Mouse (Mus musculus) WW6 (cell line): Measurements from ENCODE around the gene Golph3l.
"Not testable (repeated sequence)": the region's sequence is repeated elsewhere in the genome, so short reads cannot be mapped to it uniquely, and the experiment has no call there.

ENCODE experiments used
- DNase-seq: peaks from one replicate; pipeline ENCODE4 v3.0.0-alpha.2; 2013; ENCODE audit warnings: low read depth, low spot score

Gene Golph3l

GRCm38 (mm10) chr3:95624628-95625503, 36.1 kb downstream of the Golph3l start, which contains the start of gene Ensa:
TSS of gene Ensa (plus strand) at chr3:95624993.
- peak; percentile 95 for DNase-seq

GRCm38 (mm10) chr3:95627763-95628162, 39.0 kb downstream of the Golph3l start:
- no peak for DNase-seq

- no peak for DNase-seq
These were observed 41.0 kb downstream of the Golph3l start for GRCm38 (mm10) chr3:95629755-95630154.

- no peak for DNase-seq
These were observed 42.1 kb downstream of the Golph3l start for GRCm38 (mm10) chr3:95630856-95631255.

GRCm38 (mm10) chr3:95631304-95631703, 42.6 kb downstream of the Golph3l start:
- DNase-seq = no peak

GRCm38 (mm10) chr3:95632648-95633588, 44.2 kb downstream of the Golph3l start:
- no peak for DNase-seq

GRCm38 (mm10) chr3:95635636-95636035, 46.9 kb downstream of the Golph3l start:
- DNase-seq = no peak

GRCm38 (mm10) chr3:95636072-95636471, 47.3 kb downstream of the Golph3l start:
- DNase-seq = no peak

GRCm38 (mm10) chr3:95639694-95640093, 51.0 kb downstream of the Golph3l start:
- no peak for DNase-seq

GRCm38 (mm10) chr3:95643097-95643496, 54.4 kb downstream of the Golph3l start:
- no peak for DNase-seq

GRCm38 (mm10) chr3:95645313-95646235, 56.8 kb downstream of the Golph3l start:
- DNase-seq = no peak

GRCm38 (mm10) chr3:95648016-95648415, 59.3 kb downstream of the Golph3l start:
- DNase-seq = no peak

- no peak for DNase-seq
These were observed 61.7 kb downstream of the Golph3l start for GRCm38 (mm10) chr3:95650276-95651032.

- DNase-seq = no peak
These were observed 62.3 kb downstream of the Golph3l start for GRCm38 (mm10) chr3:95651033-95651373.

- no peak for DNase-seq
These were observed 62.9 kb downstream of the Golph3l start for GRCm38 (mm10) chr3:95651391-95652203.

GRCm38 (mm10) chr3:95652204-95652811, 63.6 kb downstream of the Golph3l start:
- no peak for DNase-seq

GRCm38 (mm10) chr3:95652871-95653270, 64.1 kb downstream of the Golph3l start:
- DNase-seq = no peak

- DNase-seq = no peak
These were observed 64.8 kb downstream of the Golph3l start for GRCm38 (mm10) chr3:95653473-95654034.

- not testable (repeated sequence) for DNase-seq
These were observed 65.6 kb downstream of the Golph3l start for GRCm38 (mm10) chr3:95654371-95654770.
